Mouse (Mus musculus) limb, embryonic 15.5 days (tissue): ENCODE measurements at regions not wholly inside any gene's neighbourhood (a gene's known extent, or its start where the extent isn't known, plus 50 kb on each side); places are given as distances from the start of the nearest gene placed in this dataset.

Source experiments
- ATAC-seq: fragments of 200-750 bp; cut with Nextera tagmentation; 2 replicates; pipeline ENCODE4 v1.8.0; 2017; ENCODE audit warnings: low read depth, moderate TSS enrichment; ENCODE audit not compliant: insufficient number of reproducible peaks, low FRiP score, low TSS enrichment
- H3K27ac ChIP-seq: fragments of 300-500 bp; sonication (generic); 2 replicates; pipeline ENCODE4 v1.5.1; 2015; ENCODE audit warnings: moderate library complexity, mild to moderate bottlenecking, inconsistent platforms
- H3K27me3 ChIP-seq: fragments of 300-500 bp; sonication (generic); 2 replicates; pipeline ENCODE4 v1.6.1; 2015; ENCODE audit warnings: inconsistent platforms
- H3K36me3 ChIP-seq: fragments of 300-500 bp; sonication (generic); 2 replicates; pipeline ENCODE4 v1.6.1; 2015; ENCODE audit warnings: inconsistent platforms
- H3K4me1 ChIP-seq: fragments of 300-500 bp; sonication (generic); 2 replicates; pipeline ENCODE4 v1.6.1; 2015; ENCODE audit warnings: inconsistent platforms
- H3K4me2 ChIP-seq: fragments of 300-500 bp; sonication (generic); 2 replicates; pipeline ENCODE4 v1.6.1; 2015; ENCODE audit warnings: mild to moderate bottlenecking, inconsistent platforms
- H3K4me3 ChIP-seq: fragments of 300-500 bp; sonication (generic); 2 replicates; pipeline ENCODE4 v1.5.1; 2015; ENCODE audit warnings: mild to moderate bottlenecking, inconsistent platforms
- H3K9ac ChIP-seq: fragments of 300-500 bp; sonication (generic); 2 replicates; pipeline ENCODE4 v1.6.1; 2015; ENCODE audit warnings: inconsistent platforms
- H3K9me3 ChIP-seq: fragments of 300-500 bp; sonication (generic); 2 replicates; pipeline ENCODE4 v1.6.1; 2016; ENCODE audit warnings: inconsistent platforms
- WGBS: fragments of 180-500 bp; shearing (Covaris S2); methylation state at CpG from one replicate; pipeline ENCODE4 v1.1.7; 2015; 5-methylcytosine and 5-hydroxymethylcytosine counted together

GRCm38 (mm10) chr12:25615377-25615776 is 518.4 kb upstream of the Id2 start:
- Histone ChIP-seq H3K27me3 (no peaks in the 10 kb centered on the region), H3K9ac (no peak overlapping the region), H3K4me1 (0 out of 2 replicates have a peak, but pooled peaks cover 2% of the 10 kb centered on the region), H3K36me3 (no peaks in the 10 kb centered on the region), H3K27ac (no peak overlapping the region), H3K4me3 (no peak overlapping the region), H3K4me2 (no peak overlapping the region), H3K9me3 (no peaks in the 10 kb centered on the region)
- ATAC-seq = no peak
- WGBS = 46% methylated on average over 3 of the region's 3 CpGs

- Histone ChIP-seq H3K4me1 (peaks cover 7% of the 10 kb centered on the region; the same call in 1 of the 2 replicates), H3K9me3 (no peaks in the 10 kb centered on the region), H3K9ac (no peak overlapping the region), H3K4me3 (no peak overlapping the region), H3K27me3 (no peaks in the 10 kb centered on the region), H3K27ac (no peak overlapping the region), H3K36me3 (no peaks in the 10 kb centered on the region), H3K4me2 (no peak overlapping the region)
- no peak for ATAC-seq
Measured at GRCm38 (mm10) chr12:25613473-25613872, 516.5 kb upstream of the Id2 start.

- Histone ChIP-seq H3K9me3 (no peaks in the 10 kb centered on the region), H3K4me2 (no peak overlapping the region), H3K4me1 (peaks cover 5% of the 10 kb centered on the region; the same call in 1 of the 2 replicates), H3K27me3 (no peaks in the 10 kb centered on the region), H3K9ac (no peak overlapping the region), H3K4me3 (no peak overlapping the region), H3K36me3 (no peaks in the 10 kb centered on the region), H3K27ac (no peak overlapping the region)
- 52% methylated on average over 2 of the region's 2 CpGs for WGBS
- no peak for ATAC-seq
Measured at GRCm38 (mm10) chr12:25609045-25609444, 512.1 kb upstream of the Id2 start.

GRCm38 (mm10) chr12:25605396-25605795 is 508.5 kb upstream of the Id2 start:
- H3K4me1 ChIP-seq = peaks cover 5% of the 10 kb centered on the region; the same call in 1 of the 2 replicates
- no peaks in the 10 kb centered on the region for H3K9me3 ChIP-seq
- no peak overlapping the region for H3K27ac ChIP-seq
- H3K4me2 ChIP-seq = no peak overlapping the region
- 74% methylated on average over 3 of the region's 3 CpGs for WGBS
- ATAC-seq = no peak
- H3K4me3 ChIP-seq = no peak overlapping the region
- H3K27me3 ChIP-seq = no peaks in the 10 kb centered on the region
- H3K9ac ChIP-seq = no peak overlapping the region
- H3K36me3 ChIP-seq = no peaks in the 10 kb centered on the region

- ATAC-seq = no peak
- H3K27me3 ChIP-seq = no peaks in the 10 kb centered on the region
- no peak overlapping the region for H3K4me3 ChIP-seq
- H3K27ac ChIP-seq = no peak overlapping the region
- no peaks in the 10 kb centered on the region for H3K9me3 ChIP-seq
- no peaks in the 10 kb centered on the region for H3K36me3 ChIP-seq
- no peak overlapping the region for H3K4me2 ChIP-seq
- 71% methylated on average over 2 of the region's 2 CpGs for WGBS
- no peak overlapping the region for H3K9ac ChIP-seq
- no peaks in the 10 kb centered on the region for H3K4me1 ChIP-seq
Measured at GRCm38 (mm10) chr12:25590262-25590661, 493.3 kb upstream of the Id2 start.

- H3K27me3 ChIP-seq = no peaks in the 10 kb centered on the region
- no peaks in the 10 kb centered on the region for H3K4me1 ChIP-seq
- no peaks in the 10 kb centered on the region for H3K9me3 ChIP-seq
- H3K4me2 ChIP-seq = no peak overlapping the region
- 92% methylated on average over 3 of the region's 3 CpGs for WGBS
- H3K27ac ChIP-seq = no peak overlapping the region
- no peak overlapping the region for H3K9ac ChIP-seq
- no peak overlapping the region for H3K4me3 ChIP-seq
- H3K36me3 ChIP-seq = no peaks in the 10 kb centered on the region
- no peak for ATAC-seq
Measured at GRCm38 (mm10) chr12:25585746-25586145, 488.8 kb upstream of the Id2 start.

GRCm38 (mm10) chr12:25579407-25579806 is 482.5 kb upstream of the Id2 start:
- H3K4me1 ChIP-seq = no peaks in the 10 kb centered on the region
- no peak overlapping the region for H3K4me3 ChIP-seq
- WGBS = 63% methylated on average over 8 of the region's 8 CpGs
- no peak overlapping the region for H3K27ac ChIP-seq
- ATAC-seq = no peak
- no peaks in the 10 kb centered on the region for H3K9me3 ChIP-seq
- no peaks in the 10 kb centered on the region for H3K36me3 ChIP-seq
- no peaks in the 10 kb centered on the region for H3K27me3 ChIP-seq
- no peak overlapping the region for H3K4me2 ChIP-seq
- no peak overlapping the region for H3K9ac ChIP-seq

- Histone ChIP-seq H3K27me3 (no peaks in the 10 kb centered on the region), H3K9me3 (no peaks in the 10 kb centered on the region), H3K4me1 (no peaks in the 10 kb centered on the region), H3K9ac (no peak overlapping the region), H3K27ac (no peak overlapping the region), H3K4me3 (no peak overlapping the region), H3K36me3 (no peaks in the 10 kb centered on the region), H3K4me2 (no peak overlapping the region)
- 80% methylated on average over 2 of the region's 2 CpGs for WGBS
- ATAC-seq = no peak
Measured at GRCm38 (mm10) chr12:25565131-25565530, 468.2 kb upstream of the Id2 start.

GRCm38 (mm10) chr12:25559601-25560000 is 462.7 kb upstream of the Id2 start:
- ATAC-seq = no peak
- no peaks in the 10 kb centered on the region for H3K27me3 ChIP-seq
- no peak overlapping the region for H3K4me3 ChIP-seq
- H3K4me2 ChIP-seq = no peak overlapping the region
- no peak overlapping the region for H3K9ac ChIP-seq
- H3K9me3 ChIP-seq = no peaks in the 10 kb centered on the region
- H3K27ac ChIP-seq = no peak overlapping the region
- H3K36me3 ChIP-seq = no peaks in the 10 kb centered on the region
- H3K4me1 ChIP-seq = no peaks in the 10 kb centered on the region

- Histone ChIP-seq H3K27ac (no peak overlapping the region), H3K36me3 (no peaks in the 10 kb centered on the region), H3K9ac (no peak overlapping the region), H3K9me3 (no peaks in the 10 kb centered on the region), H3K4me1 (no peaks in the 10 kb centered on the region), H3K4me2 (no peak overlapping the region), H3K4me3 (no peak overlapping the region), H3K27me3 (no peaks in the 10 kb centered on the region)
- ATAC-seq = no peak
- WGBS = 90% methylated on average over 1 of the region's 1 CpGs
Measured at GRCm38 (mm10) chr12:25553656-25554055, 456.7 kb upstream of the Id2 start.

- no peak for ATAC-seq
- Histone ChIP-seq H3K9ac (no peak overlapping the region), H3K9me3 (no peaks in the 10 kb centered on the region), H3K4me3 (no peak overlapping the region), H3K4me2 (no peak overlapping the region), H3K27ac (no peak overlapping the region), H3K27me3 (no peaks in the 10 kb centered on the region), H3K36me3 (no peaks in the 10 kb centered on the region), H3K4me1 (no peaks in the 10 kb centered on the region)
- 83% methylated on average over 3 of the region's 3 CpGs for WGBS
Measured at GRCm38 (mm10) chr12:25549735-25550134, 452.8 kb upstream of the Id2 start.

GRCm38 (mm10) chr12:25544253-25544652 is 447.3 kb upstream of the Id2 start:
- Histone ChIP-seq H3K4me3 (no peak overlapping the region), H3K4me1 (no peaks in the 10 kb centered on the region), H3K9me3 (no peaks in the 10 kb centered on the region), H3K36me3 (no peaks in the 10 kb centered on the region), H3K27ac (no peak overlapping the region), H3K27me3 (no peaks in the 10 kb centered on the region), H3K9ac (no peak overlapping the region), H3K4me2 (no peak overlapping the region)
- 38% methylated on average over 6 of the region's 6 CpGs for WGBS
- no peak for ATAC-seq

GRCm38 (mm10) chr12:25534620-25534950 is 437.6 kb upstream of the Id2 start:
- H3K9ac ChIP-seq = no peak overlapping the region
- WGBS = 30% methylated on average over 5 of the region's 5 CpGs
- no peaks in the 10 kb centered on the region for H3K9me3 ChIP-seq
- no peaks in the 10 kb centered on the region for H3K27me3 ChIP-seq
- ATAC-seq = no peak
- no peak overlapping the region for H3K4me3 ChIP-seq
- peaks cover 25% of the 10 kb centered on the region for H3K4me1 ChIP-seq
- peak overlapping the region; percentile 75; the same call in 1 of the 2 replicates for H3K27ac ChIP-seq
- H3K4me2 ChIP-seq = no peak overlapping the region
- H3K36me3 ChIP-seq = no peaks in the 10 kb centered on the region
